ENCODE assay signal across 23 mouse cellular contexts in the genomic region with DNA sequence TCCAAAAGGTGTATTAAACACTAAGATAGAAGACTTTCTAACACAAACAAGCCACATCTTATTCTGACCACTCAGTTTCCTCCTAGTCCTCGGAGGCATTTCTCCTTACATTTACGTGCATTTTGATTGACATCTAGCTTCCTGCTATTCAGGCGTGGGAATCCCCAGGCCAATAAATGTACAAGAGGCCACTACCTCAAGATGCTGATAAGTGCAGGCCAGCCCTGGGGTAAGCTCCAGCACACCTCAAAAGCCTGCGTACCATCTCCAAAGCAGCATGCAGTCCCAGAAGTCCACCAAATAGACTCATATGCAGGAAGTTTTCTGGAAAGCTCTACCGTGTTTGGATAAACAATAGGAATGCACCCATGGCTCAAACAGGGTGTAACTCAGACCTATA. TPM values are rescaled to one million over a fixed set of nuclear protein-coding genes. Genes with fewer than 3 reads are reported as not detected.
DNase-seq lines count a peak whose midpoint lies in the region; ATAC-seq and TF ChIP-seq lines count a peak whose summit lies in the region.
"Had no signal": no experiment of that assay in that cellular context is flagged by ENCODE, and none has a peak within 500 bp of the region (broad histone marks: within the 10 kb centered on the region; RNA-seq: fewer than 3 reads in every experiment).

No protein-coding gene starts in this region.

- dilution Hi-C loops in CH12.LX (cut with MboI; ENCODE audit: extremely low pct_ligation_motif_present, extremely low pct_unique_long_range_greater_than_20kb, low sequenced_read_pairs) = no loop called here

- H3K79me2 ChIP-seq in CH12.LX (replicated peaks; ENCODE audit: control insufficient read depth, extremely low read depth, insufficient read depth, poor library complexity, severe bottlenecking) = no peaks in the 10 kb centered on the region

- H3K27me3 ChIP-seq in liver, embryonic 11.5 days (replicated peaks; ENCODE audit: control insufficient read depth, insufficient read depth, low read length) = no peaks in the 10 kb centered on the region
- no peaks in the 10 kb centered on the region for H3K27me3 ChIP-seq in liver, postnatal 0 days (ENCODE audit: insufficient read depth, low read length)
- H3K27me3 ChIP-seq in CH12.LX (replicated peaks) = no peaks in the 10 kb centered on the region
- no peaks in the 10 kb centered on the region for H3K27me3 ChIP-seq in intestine, embryonic 15.5 days (replicated peaks)
- no peaks in the 10 kb centered on the region for H3K27me3 ChIP-seq in small intestine, adult 2 months (ENCODE audit: control insufficient read depth, insufficient read depth, low read length)
- H3K27me3 ChIP-seq: embryonic facial prominence, embryonic 15.5 days; forebrain, embryonic 15.5 days; limb, embryonic 12.5 days; liver, embryonic 15.5 days; midbrain, embryonic 13.5 days; Patski had no signal

- in situ Hi-C loops in CH12.LX (cut with MboI; ENCODE audit: low pct_ligation_motif_present, low pct_unique_long_range_greater_than_20kb, low sequenced_read_pairs) = no loop called here

- TF ChIP-seq EP300 in liver, postnatal 0 days (IDR thresholded peaks at IDR 0.05; ENCODE audit: low read depth) = no peak
- no peak for TF ChIP-seq EP300 in CH12.LX (IDR thresholded peaks at IDR 0.05; ENCODE audit: low read length)

- no peak for TF ChIP-seq POLR2A in CH12.LX (IDR thresholded peaks at IDR 0.05; ENCODE audit: low read depth, low read length)
- TF ChIP-seq POLR2A in small intestine, adult 2 months (IDR thresholded peaks at IDR 0.05; ENCODE audit: low read depth, low read length) = no peak

- 44% methylated on average over 5 of the region's 5 CpGs for WGBS in liver, embryonic 11.5 days
- WGBS in liver, postnatal 0 days (ENCODE audit: insufficient replicate concordance) = 49% methylated on average over 5 of the region's 5 CpGs
- WGBS in intestine, embryonic 15.5 days = 48% methylated on average over 5 of the region's 5 CpGs
- 18% methylated on average over 5 of the region's 5 CpGs for WGBS in small intestine, adult 2 months

- H3K4me2 ChIP-seq in liver, embryonic 11.5 days = 0 out of 2 replicates have a peak overlapping the region, but pooled peaks have one; percentile 8
- no peak overlapping the region for H3K4me2 ChIP-seq in liver, postnatal 0 days (ENCODE audit: low read depth, low read length)
- peak overlapping the region; percentile 32; the same call in 1 of the 2 replicates for H3K4me2 ChIP-seq in CH12.LX (ENCODE audit: insufficient read depth, low read depth, poor library complexity, severe bottlenecking)
- H3K4me2 ChIP-seq in intestine, embryonic 15.5 days (replicated peaks) = no peak overlapping the region
- H3K4me2 ChIP-seq: embryonic facial prominence, embryonic 15.5 days; forebrain, embryonic 15.5 days; hindbrain, embryonic 14.5 days; limb, embryonic 12.5 days; liver, embryonic 15.5 days; midbrain, embryonic 13.5 days had no signal

- H3K27ac ChIP-seq in liver, embryonic 11.5 days (ENCODE audit: low read depth, low read length) = no peak overlapping the region
- no peak overlapping the region for H3K27ac ChIP-seq in liver, postnatal 0 days (ENCODE audit: low read depth)
- no peak overlapping the region for H3K27ac ChIP-seq in CH12.LX (ENCODE audit: insufficient read depth, low read depth)
- 0 out of 2 replicates have a peak overlapping the region, but pooled peaks have one; percentile 13 for H3K27ac ChIP-seq in intestine, embryonic 15.5 days
- H3K27ac ChIP-seq in small intestine, adult 2 months (ENCODE audit: insufficient read depth, low read depth, low read length) = peak overlapping the region; percentile 99; the same call in 1 of the 2 replicates
- H3K27ac ChIP-seq: embryonic facial prominence, embryonic 15.5 days; forebrain, embryonic 15.5 days; hindbrain, embryonic 14.5 days; kidney, postnatal 0 days; limb, embryonic 12.5 days; liver, embryonic 15.5 days; macrophage; midbrain, embryonic 13.5 days had no signal

- intact Hi-C loops in left cerebral cortex, postnatal 36 days (cut with DNase I) = no loop called here

- 0 out of 2 replicates have a peak, but pooled peaks have one; percentile 29 for ATAC-seq in liver, embryonic 11.5 days (replicated peaks; ENCODE audit: low FRiP score)
- ATAC-seq in liver, postnatal 0 days = no peak
- peak; percentile 61 for ATAC-seq in intestine, embryonic 15.5 days
- ATAC-seq: forebrain, embryonic 15.5 days; midbrain, embryonic 13.5 days; Patski had no signal

- no peak for TF ChIP-seq CTCF in liver, postnatal 0 days (IDR thresholded peaks at IDR 0.05; ENCODE audit: low read depth)
- no peak for TF ChIP-seq CTCF in CH12.LX (conservative IDR thresholded peaks at IDR 0.05 in 1 of 2, IDR thresholded peaks at IDR 0.05 in 1 of 2; ENCODE audit: low read depth in 2 of 2, low read length in 2 of 2)
- no peak for TF ChIP-seq CTCF in small intestine, adult 2 months (IDR thresholded peaks at IDR 0.05; ENCODE audit: extremely low read depth, insufficient read length, insufficient replicate concordance, low read depth, low read length)

- H3K9ac ChIP-seq in liver, embryonic 11.5 days (ENCODE audit: low read depth, low read length) = no peak overlapping the region
- H3K9ac ChIP-seq in liver, postnatal 0 days (replicated peaks) = no peak overlapping the region
- H3K9ac ChIP-seq in CH12.LX (ENCODE audit: insufficient read depth, low read depth) = no peak overlapping the region
- H3K9ac ChIP-seq in intestine, embryonic 15.5 days = no peak overlapping the region
- H3K9ac ChIP-seq: embryonic facial prominence, embryonic 15.5 days; forebrain, embryonic 15.5 days; hindbrain, embryonic 14.5 days; limb, embryonic 12.5 days; liver, embryonic 15.5 days; midbrain, embryonic 13.5 days had no signal

- peaks cover 24% of the 10 kb centered on the region for H3K4me1 ChIP-seq in liver, embryonic 11.5 days (replicated peaks; ENCODE audit: control insufficient read depth, insufficient read depth, low read length)
- peaks cover 4% of the 10 kb centered on the region for H3K4me1 ChIP-seq in liver, postnatal 0 days (ENCODE audit: insufficient read depth)
- peaks cover 16 to 30% of the 10 kb centered on the region in 2 experiments for H3K4me1 ChIP-seq in CH12.LX (ENCODE audit: control insufficient read depth in 1 of 2, insufficient read depth in 2 of 2)
- H3K4me1 ChIP-seq in intestine, embryonic 15.5 days (replicated peaks) = peaks cover 7% of the 10 kb centered on the region; the same call in 1 of the 2 replicates
- H3K4me1 ChIP-seq in small intestine, adult 2 months (ENCODE audit: control insufficient read depth, insufficient read depth, insufficient read length, low read length) = peaks cover 39% of the 10 kb centered on the region
- H3K4me1 ChIP-seq: embryonic facial prominence, embryonic 15.5 days had no signal

- no peaks in the 10 kb centered on the region for H3K36me3 ChIP-seq in liver, embryonic 11.5 days (ENCODE audit: control insufficient read depth, insufficient read depth, low read length)
- no peaks in the 10 kb centered on the region for H3K36me3 ChIP-seq in liver, postnatal 0 days (replicated peaks; ENCODE audit: insufficient read depth, low read length)
- H3K36me3 ChIP-seq in CH12.LX (replicated peaks in 1 of 2; ENCODE audit: control insufficient read depth in 1 of 2, insufficient read depth in 1 of 2, low read length in 1 of 2) = peaks cover 0 to 3% of the 10 kb centered on the region in 2 experiments
- no peaks in the 10 kb centered on the region for H3K36me3 ChIP-seq in intestine, embryonic 15.5 days
- no peaks in the 10 kb centered on the region for H3K36me3 ChIP-seq in small intestine, adult 2 months (ENCODE audit: control insufficient read depth, insufficient read depth, low read length)
- H3K36me3 ChIP-seq: embryonic facial prominence, embryonic 15.5 days; forebrain, embryonic 15.5 days; limb, embryonic 12.5 days; liver, embryonic 15.5 days; midbrain, embryonic 13.5 days had no signal

- no peaks in the 10 kb centered on the region for H3K9me3 ChIP-seq in liver, embryonic 11.5 days (ENCODE audit: control insufficient read depth, low read length)
- H3K9me3 ChIP-seq in liver, postnatal 0 days (ENCODE audit: low read length) = no peaks in the 10 kb centered on the region
- H3K9me3 ChIP-seq in CH12.LX (replicated peaks; ENCODE audit: low read length) = no peaks in the 10 kb centered on the region
- H3K9me3 ChIP-seq in intestine, embryonic 15.5 days = no peaks in the 10 kb centered on the region
- H3K9me3 ChIP-seq: embryonic facial prominence, embryonic 15.5 days; forebrain, embryonic 15.5 days; limb, embryonic 12.5 days; liver, embryonic 15.5 days; midbrain, embryonic 13.5 days had no signal

- no peak for TF ChIP-seq RAD21 in CH12.LX (IDR thresholded peaks at IDR 0.05; ENCODE audit: low read depth, low read length)

- no peak for DNase-seq in liver, embryonic 11.5 days (ENCODE audit: low spot score)
- no peak for DNase-seq in liver, postnatal 0 days
- DNase-seq in CH12.LX (ENCODE audit: extremely low read depth) = no peak
- no peak for DNase-seq in left cerebral cortex, postnatal 36 days (ENCODE audit: low spot score in 2 of 2)
- no peak for DNase-seq in frontal cortex, postnatal 10 days (ENCODE audit: low spot score in 2 of 2)
- DNase-seq: adrenal gland, adult 8-10 months; cerebellum, adult 11-12 months; cerebellum, postnatal 14 days; embryo, embryonic 11 days; gastrocnemius, postnatal 36 days; heart, postnatal 36 days; kidney, adult 2 months had no signal

- no peak overlapping the region for H3K4me3 ChIP-seq in liver, embryonic 11.5 days (ENCODE audit: low read depth, low read length)
- H3K4me3 ChIP-seq in liver, postnatal 0 days (ENCODE audit: low read depth, low read length) = no peak overlapping the region
- H3K4me3 ChIP-seq in CH12.LX (replicated peaks in 1 of 3; ENCODE audit: low read depth in 2 of 3, low read length in 2 of 3, poor library complexity in 1 of 3) = no peak overlapping the region
- H3K4me3 ChIP-seq in intestine, embryonic 15.5 days (replicated peaks) = no peak overlapping the region
- H3K4me3 ChIP-seq in small intestine, adult 2 months (ENCODE audit: low read depth, low read length) = no peak overlapping the region
- H3K4me3 ChIP-seq: embryonic facial prominence, embryonic 15.5 days; forebrain, embryonic 15.5 days; limb, embryonic 12.5 days; liver, embryonic 15.5 days; midbrain, embryonic 13.5 days had no signal

RNA-seq across cellular contexts. Expression of a gene that starts 8.1 kb away (rescaled TPM):
- 16.2 and 18.0 TPM in 2 replicates for polyA plus RNA-seq in liver, embryonic 11.5 days (2014; fragmentation: Nextera tagmentation; extraction: Ambion mirVana)
- polyA plus RNA-seq in liver, postnatal 0 days (2015; fragmentation: Nextera tagmentation; extraction: Ambion mirVana) = 8.4 and 9.2 TPM in 2 replicates
- 10.7 and 11.8 TPM in 2 replicates for total RNA-seq in CH12.LX (2012; rRNA removed)
- total RNA-seq in CH12.LX (2014; rRNA removed) = 19.7 and 20.9 TPM in 2 replicates
- 11.2 and 14.4 TPM in 2 replicates for polyA plus RNA-seq in CH12.LX (2012; ENCODE audit: insufficient read length, low read depth)
- polyA plus RNA-seq in intestine, embryonic 15.5 days (2015; fragmentation: Nextera tagmentation; extraction: Ambion mirVana) = 19.7 and 26.9 TPM in 2 replicates
- 0.71 and 1.7 TPM in 2 replicates for polyA plus RNA-seq in small intestine, adult 2 months (2012; rRNA removed)
- total RNA-seq in left cerebral cortex, postnatal 36 days (2021) = 10 to 100 TPM; 20.4 to 24.6 TPM

RNA-seq across cellular contexts. Expression of a gene that starts 8.5 kb away (rescaled TPM):
- 7.0 and 10.6 TPM in 2 replicates for polyA plus RNA-seq in liver, embryonic 11.5 days (2014; fragmentation: Nextera tagmentation; extraction: Ambion mirVana)
- 3.7 and 4.2 TPM in 2 replicates for polyA plus RNA-seq in liver, postnatal 0 days (2015; fragmentation: Nextera tagmentation; extraction: Ambion mirVana)
- 13.4 and 14.3 TPM in 2 replicates for total RNA-seq in CH12.LX (2012; rRNA removed)
- total RNA-seq in CH12.LX (2014; rRNA removed) = 22.2 and 24.9 TPM in 2 replicates
- 6.9 and 7.2 TPM in 2 replicates for polyA plus RNA-seq in CH12.LX (2012; ENCODE audit: insufficient read length, low read depth)
- polyA plus RNA-seq in intestine, embryonic 15.5 days (2015; fragmentation: Nextera tagmentation; extraction: Ambion mirVana) = 7.2 and 7.6 TPM in 2 replicates
- 4.8 and 10.9 TPM in 2 replicates for polyA plus RNA-seq in small intestine, adult 2 months (2012; rRNA removed)
- 10 to 100 TPM; 42.1 to 43.0 TPM for total RNA-seq in left cerebral cortex, postnatal 36 days (2021)

Comparison
In these comparisons a context has a peak if more than half of its experiments do, and no peak if none do; other contexts are left out.
1. H3K4me2 ChIP-seq: peak in liver, embryonic 11.5 days (single experiment) and CH12.LX (single experiment); none in liver, postnatal 0 days (single experiment) and intestine, embryonic 15.5 days (single experiment).
2. H3K27ac ChIP-seq: peak in intestine, embryonic 15.5 days (single experiment) and small intestine, adult 2 months (single experiment); none in liver, embryonic 11.5 days (single experiment), liver, postnatal 0 days (single experiment) and CH12.LX (single experiment).